Mouse (Mus musculus) neutrophil, adult 83 days (primary cell): ENCODE data around the gene Zbtb5. TPM values are rescaled to one million over a fixed set of nuclear protein-coding genes. Genes with fewer than 3 reads are reported as not detected.

Experiments
- total RNA-seq, 2 experiments: library from RNA; stranded (reverse); gene quantifications; one replicate each; pipeline ENCODE4 v1.2.4; 2023

Gene Zbtb5
- total RNA-seq = 1 to 10 TPM; 6.6 to 7.1 TPM

DNA sequence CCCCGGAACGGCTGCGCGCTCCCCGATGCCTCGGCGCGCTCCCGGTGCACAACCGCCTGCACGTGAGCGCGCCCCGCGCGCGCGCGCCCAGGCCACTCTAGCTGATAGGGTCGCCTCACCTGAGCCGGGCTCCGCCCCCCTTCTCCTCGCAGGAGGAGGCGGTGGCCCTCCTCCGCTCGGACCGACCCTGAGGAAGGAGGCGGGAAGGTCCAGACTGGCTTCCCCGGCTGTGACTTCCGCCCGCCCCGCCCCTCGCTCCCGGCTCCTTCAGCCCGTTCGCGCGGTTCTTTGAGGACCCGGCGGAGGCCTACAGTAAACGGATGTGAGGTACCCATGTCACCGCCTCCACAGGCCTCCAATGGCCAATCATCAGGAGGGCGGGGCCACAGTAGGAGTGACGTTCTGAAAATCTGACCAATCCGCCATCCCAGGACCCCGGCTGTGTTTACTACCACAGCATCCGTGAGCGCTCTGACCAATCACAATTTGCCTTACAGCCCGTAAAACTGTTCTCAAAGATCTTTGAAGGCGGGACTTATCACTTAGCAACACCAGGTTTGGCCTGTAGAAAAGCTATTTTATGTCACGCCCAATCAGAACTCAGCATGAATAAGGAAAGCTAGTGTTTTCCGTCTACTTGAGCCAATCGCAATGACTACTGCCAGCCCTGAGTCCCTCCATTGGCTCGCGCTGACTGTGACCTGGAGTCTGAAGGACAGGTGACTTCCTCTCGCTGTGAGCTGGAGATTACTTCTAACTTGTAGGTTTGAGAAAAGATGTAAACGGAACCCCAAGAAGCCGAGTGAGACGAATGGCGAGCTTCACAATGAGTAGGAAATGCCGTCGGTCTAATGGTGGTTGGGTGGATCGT lies at the start of gene Zbtb5:
Gene Zbtb5 (minus strand): TSS at position 308 of the 871 bp plus-strand sequence.

DNA sequence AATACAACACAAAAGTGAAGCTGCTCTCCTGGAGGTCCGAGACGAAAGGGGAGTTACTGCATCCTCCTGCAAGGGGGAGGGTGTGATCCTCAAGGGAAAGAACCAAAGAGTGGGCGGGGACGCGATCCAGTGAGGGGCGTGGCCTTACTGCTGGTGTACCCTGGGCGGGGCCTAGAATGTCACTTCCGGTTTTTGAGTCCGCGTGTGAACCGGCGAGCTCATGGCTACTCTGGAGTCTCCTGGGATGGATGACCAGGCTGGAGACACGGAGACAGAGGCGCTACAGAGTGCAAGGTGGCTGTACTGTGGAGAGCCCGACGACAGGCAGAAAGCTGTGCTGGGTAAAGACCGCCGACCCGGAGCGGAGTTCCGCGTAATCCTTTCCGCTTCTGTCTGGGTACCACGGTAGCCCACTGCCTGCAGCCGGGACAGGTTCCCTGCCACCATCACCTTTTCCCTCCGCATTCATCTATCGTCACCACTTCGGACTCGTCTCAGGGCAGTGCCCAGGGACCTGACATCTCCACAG lies 6.3 kb upstream of the Zbtb5 start, which contains the start of gene Polr1e:
Gene Polr1e (plus strand): TSS at position 132 of the 529 bp plus-strand sequence.

DNA sequence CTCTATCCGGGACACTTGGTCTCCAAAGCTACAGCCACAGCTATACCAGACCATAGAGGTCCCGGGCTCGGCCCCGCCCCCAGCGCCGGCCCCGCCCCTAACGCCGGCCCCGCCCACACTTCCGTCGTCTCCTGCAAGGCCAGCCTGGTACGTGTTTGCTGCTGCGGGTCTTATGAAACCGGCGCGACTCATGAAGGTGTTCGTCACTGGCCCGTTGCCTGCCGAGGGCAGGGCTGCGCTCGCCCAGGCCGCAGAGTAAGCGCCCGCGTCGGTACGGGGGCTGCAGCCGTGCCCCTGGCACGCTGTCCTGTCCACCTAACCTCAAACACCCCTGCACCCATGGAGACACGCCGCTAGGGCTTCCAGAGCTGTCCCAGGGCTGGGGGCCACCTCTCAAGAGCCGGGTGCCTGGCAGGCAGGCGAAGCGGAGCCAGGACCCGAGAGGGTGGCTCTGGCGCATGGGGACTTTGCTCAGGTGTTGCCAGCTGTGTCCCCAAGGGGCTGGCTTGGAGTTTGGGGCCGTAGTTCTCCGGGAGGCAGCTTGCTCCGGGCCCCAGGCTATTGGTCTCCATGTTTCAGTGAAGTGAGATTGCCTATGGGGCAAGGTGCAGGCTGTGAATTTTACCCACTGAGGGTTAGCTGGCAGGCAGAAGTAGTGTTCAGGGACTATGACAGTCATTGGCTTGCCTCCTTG lies 30.8 kb downstream of the Zbtb5 start, which contains the start of gene Grhpr:
Gene Grhpr (plus strand): TSS at position 116 of the 694 bp plus-strand sequence.

Other genes starting within 250 kb of the Zbtb5 start
- gene Grhpr, start 31.0 kb downstream of the Zbtb5 start, total RNA-seq = 1 to 10 TPM; 4.1 to 6.1 TPM
- 10 to 100 TPM in 1 of 2 experiments, 1 to 10 TPM in 1; 7.5 to 10.3 TPM for gene Polr1e, start 6.2 kb upstream of the Zbtb5 start, total RNA-seq
- 10 to 100 TPM; 12.7 to 18.5 TPM for gene Fbxo10, start 72.2 kb upstream of the Zbtb5 start, total RNA-seq
- gene Tomm5, start 95.7 kb upstream of the Zbtb5 start, total RNA-seq = 10 to 100 TPM; 27.9 to 32.6 TPM
- under 1 TPM; 0.07 to 0.09 TPM for gene Frmpd1, start 172.5 kb upstream of the Zbtb5 start, total RNA-seq